Mouse (Mus musculus): ENCODE results near the gene Pigo.

- no peak for TF ChIP-seq EP300 (IDR thresholded peaks at IDR 0.05)
- TF ChIP-seq CTCF (IDR thresholded peaks at IDR 0.05) = no peak
Observed at GRCm38 (mm10) chr4:43057654-43058053, 32.0 kb upstream of the Pigo start.

Measured in lung, postnatal 0 days (tissue).